Mouse (Mus musculus): ENCODE data around the gene Ccdc85a.
"Not testable (repeated sequence)": the region's sequence is repeated elsewhere in the genome, so short reads cannot be mapped to it uniquely, and the experiment has no call there.

The Ccdc85a gene

DNA sequence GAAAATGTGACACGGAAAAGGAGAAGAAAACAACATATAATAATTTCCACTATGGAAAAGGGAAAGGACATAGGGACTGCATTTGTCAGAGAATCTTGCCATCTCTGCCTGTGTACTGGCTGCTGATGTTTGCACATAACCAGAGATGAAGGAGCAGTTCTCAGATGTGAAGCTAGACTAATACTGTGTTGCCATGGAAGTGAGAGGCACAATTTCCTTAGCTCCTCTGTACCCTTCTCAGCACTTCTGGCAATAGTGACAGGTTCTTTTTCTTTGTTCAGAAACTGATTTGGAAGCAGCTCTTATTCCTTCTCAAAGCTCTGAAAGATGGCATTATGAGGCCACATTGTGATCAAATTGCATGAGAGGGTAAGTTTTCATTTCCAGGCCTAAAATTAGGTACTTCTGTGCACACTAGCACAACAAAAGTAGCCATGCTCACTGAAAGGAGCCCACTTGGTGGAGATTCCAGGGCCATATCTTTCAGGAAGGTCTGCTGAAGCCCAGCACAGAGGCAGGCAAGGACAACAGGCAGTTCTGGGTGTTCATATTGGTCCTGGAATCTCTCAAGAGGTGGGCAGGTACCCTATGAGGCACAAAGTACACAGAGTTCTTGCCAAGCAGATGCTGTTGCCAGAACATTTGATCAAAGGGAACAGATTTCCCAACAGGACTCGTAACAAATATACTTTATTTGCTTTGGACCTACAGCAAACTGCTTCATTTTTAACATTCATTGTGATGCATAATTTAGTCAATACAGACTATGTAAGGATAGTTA is 161.5 kb downstream of the Ccdc85a start:
- in situ Hi-C loops (cut with MboI, MseI), result loop anchor here (10.0 kb wide), 1 partner anchor 638 kb away; no protein-coding TSS in a partner anchor

DNA sequence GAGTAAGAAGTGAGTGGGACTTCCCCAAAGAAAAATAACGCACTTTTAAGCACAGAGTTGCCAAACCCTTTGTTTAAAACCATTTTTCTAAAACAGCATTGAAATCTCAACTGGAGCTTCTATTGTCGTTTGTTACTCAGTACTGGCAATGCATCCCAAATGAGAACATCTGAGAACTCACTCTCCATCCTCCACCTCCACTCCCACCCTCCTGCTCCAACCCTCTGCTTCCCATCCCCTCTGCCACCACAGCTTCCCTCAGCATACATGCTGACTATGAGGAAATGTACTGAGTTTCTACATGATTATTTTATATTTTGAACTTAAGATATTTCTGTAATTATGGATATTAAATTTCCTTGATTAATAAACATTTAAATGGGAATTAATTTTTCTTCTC is 168.3 kb downstream of the Ccdc85a start:
- in situ Hi-C loops (cut with MboI, MseI), result no loop called here

DNA sequence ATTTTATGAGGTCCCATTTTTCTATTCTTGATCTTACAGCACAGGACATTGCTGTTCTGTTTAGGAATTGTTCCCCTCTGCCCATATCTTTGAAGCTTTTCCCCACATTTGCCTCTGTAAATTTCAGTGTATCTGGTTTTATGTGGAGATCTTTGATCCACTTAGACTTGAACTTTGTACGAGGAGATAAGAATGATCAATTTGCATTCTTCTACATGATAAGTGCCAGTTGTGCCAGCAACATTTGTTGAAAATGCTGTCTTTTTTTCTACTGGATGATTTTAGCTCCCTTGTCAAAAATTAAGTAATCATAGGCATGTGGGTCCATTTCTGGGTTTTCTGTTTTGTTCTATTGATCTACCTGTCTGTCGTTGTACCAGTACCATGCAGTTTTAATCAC is 174.2 kb downstream of the Ccdc85a start:
- in situ Hi-C loops (cut with MboI, MseI), result not testable (repeated sequence)

DNA sequence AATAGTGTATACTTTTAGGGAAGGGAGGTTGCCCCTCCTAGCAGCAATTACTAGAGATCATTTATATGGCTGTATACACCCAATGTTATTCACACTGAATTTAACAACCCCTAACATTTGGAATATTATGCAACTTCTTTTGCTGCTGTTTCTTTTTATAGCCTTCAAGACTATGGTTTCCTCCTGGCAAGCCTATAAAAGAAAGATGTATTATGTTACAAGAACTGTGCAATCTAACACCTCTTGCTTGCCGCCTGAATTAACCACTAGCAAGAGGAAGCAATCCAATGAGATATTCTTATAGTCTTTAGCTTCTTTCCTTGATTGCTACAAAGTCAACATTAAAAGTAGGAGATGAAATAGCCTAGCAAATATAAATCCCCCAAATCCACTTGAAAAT is 187.0 kb downstream of the Ccdc85a start:
- in situ Hi-C loops (cut with MboI, MseI), result no loop called here

DNA sequence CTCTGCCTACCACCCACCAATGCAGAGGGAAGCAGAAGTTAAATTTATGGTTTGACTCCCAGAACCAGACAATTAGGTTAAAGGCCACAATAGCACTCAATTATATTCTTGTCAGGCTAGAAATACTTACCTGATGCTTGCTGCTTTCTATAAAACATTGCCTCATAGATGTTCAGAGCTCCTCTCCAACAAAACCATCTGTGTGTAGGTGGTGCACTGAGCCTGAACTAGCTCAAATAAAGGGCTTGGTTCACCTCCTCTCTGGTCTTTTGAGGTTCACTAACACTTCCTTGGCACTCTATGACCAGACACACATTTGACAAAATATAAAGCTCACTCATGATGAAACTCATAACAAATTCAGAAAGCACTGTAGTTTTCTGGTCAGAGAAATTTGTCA is 208.2 kb downstream of the Ccdc85a start:
- in situ Hi-C loops (cut with MboI, MseI), result no loop called here

DNA sequence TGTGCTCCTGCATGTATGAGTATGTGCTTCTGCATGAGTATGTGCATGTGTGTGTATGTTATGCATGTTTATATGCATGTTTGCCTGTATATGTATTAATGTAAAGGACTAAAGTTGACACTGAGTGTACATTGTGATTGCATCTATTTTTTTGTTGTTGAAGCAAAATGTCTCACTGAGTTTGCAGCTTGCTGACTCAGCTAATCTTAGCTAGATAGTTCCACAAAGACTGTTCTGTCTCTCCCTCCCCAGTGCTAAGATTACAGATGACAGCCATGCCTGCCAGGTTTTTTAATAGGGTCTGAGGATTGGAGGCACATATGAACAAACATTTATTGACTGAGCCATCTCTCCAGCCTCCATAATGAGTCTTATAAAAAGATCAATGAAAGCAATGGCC is 209.5 kb downstream of the Ccdc85a start:
- in situ Hi-C loops (cut with MboI, MseI), result no loop called here

DNA sequence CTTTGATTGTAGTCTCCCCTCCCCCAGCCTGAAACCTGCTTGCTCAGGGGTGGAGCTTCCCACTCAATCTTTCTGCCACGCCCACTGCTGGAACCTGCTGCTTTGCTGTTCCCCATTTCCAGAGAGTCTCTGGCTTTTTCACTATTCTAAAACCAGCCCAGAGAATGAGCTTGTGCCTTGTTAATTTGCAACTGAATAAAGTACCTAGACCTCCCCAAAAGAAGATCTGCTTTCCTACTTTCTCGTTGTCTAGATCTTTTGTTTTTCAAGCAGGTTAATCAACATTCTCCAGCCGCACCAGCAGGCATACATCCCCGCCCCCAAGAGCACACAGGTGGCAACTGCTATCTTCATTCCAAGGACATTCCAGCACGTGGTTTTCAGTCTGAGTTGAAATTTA is 212.7 kb downstream of the Ccdc85a start:
- in situ Hi-C loops (cut with MboI, MseI), result not testable (repeated sequence)

DNA sequence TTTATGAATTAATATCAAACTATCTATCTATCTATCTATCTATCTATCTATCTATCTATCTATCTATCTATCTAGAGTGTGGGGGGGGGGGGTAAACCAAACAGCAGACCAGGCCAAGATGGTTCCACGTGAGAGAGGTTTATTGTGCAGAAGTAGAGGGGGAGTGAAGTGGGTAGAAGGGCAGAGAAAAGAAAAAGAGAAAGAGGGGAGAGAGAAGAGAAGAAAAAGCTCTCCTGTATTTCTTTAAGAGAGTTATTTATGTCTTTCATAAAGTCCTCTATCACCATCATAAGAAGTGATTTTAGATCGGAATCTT is 218.2 kb downstream of the Ccdc85a start:
- in situ Hi-C loops (cut with MboI, MseI), result no loop called here

DNA sequence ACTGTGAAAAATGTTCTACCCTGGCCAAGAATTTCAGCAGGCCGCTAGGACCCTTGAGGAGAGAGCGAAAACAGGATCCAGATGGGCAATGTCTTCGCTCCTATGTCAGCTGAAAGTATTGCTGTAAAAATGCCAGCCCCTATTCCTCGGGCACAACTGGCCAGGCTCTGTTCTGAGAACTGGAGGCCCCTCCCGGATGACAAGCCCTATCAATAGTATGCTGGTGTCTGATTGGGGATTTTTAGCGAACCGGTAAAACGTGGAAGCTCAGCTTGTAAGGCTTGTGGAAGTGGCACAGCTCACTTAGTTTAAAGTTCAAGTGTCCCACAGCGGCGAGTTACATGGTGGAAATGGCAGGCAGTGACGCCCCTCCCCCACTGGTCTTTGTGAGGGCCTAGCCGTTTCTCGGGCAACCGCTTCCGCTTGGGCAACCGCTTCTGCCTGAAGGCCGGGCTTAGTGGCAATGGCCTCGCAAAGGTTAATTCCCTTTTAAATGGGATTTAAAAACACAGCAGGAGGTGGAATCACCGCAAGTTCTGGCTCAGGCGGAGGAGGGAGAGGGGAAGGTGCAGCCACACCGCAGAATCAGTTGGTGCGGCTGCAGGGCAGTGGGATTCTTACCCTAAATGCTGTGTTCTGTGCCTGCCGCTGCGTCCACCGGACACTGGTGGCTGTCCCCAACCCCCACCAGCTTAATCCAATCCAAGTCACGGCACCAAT is 218.8 kb downstream of the Ccdc85a start:
- in situ Hi-C loops (cut with MboI, MseI), result no loop called here

DNA sequence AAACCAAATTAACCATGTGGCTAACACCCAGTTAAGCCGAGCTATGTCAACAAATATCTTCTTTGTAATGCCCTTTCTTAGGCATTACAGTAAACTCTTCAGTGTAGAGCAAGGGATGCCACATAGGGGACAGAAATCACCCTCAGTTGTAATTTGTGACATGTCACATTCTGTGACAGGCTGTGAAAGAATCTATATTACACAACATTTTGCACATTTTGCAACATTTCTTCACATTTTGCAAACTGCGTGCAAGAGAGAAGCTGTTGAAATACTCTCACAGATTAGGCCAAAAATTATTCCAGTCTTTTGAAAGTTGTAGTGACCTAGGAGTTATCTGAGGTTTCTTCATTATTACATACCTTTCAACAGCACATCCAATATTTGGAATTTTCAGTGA is 240.7 kb downstream of the Ccdc85a start:
- in situ Hi-C loops (cut with MboI, MseI), result no loop called here

DNA sequence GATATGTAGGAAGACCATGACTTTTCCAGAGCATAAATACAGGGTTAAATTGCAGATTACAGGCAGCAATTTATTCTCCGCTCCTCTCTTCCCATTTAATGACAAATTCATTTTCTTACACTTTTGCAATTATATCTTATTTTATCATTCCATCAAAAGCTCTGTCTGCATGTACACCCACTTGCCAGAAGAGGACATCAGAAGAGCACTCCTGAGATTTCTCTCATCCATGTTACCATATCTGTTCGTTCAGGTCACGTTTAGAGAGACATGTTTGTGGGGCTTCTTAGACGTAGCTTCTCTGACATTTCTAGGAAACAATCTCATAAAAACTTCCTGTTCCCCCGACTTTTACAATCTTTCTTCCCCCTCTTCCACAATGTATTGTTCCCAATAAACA is 242.2 kb downstream of the Ccdc85a start:
- in situ Hi-C loops (cut with MboI, MseI), result no loop called here

DNA sequence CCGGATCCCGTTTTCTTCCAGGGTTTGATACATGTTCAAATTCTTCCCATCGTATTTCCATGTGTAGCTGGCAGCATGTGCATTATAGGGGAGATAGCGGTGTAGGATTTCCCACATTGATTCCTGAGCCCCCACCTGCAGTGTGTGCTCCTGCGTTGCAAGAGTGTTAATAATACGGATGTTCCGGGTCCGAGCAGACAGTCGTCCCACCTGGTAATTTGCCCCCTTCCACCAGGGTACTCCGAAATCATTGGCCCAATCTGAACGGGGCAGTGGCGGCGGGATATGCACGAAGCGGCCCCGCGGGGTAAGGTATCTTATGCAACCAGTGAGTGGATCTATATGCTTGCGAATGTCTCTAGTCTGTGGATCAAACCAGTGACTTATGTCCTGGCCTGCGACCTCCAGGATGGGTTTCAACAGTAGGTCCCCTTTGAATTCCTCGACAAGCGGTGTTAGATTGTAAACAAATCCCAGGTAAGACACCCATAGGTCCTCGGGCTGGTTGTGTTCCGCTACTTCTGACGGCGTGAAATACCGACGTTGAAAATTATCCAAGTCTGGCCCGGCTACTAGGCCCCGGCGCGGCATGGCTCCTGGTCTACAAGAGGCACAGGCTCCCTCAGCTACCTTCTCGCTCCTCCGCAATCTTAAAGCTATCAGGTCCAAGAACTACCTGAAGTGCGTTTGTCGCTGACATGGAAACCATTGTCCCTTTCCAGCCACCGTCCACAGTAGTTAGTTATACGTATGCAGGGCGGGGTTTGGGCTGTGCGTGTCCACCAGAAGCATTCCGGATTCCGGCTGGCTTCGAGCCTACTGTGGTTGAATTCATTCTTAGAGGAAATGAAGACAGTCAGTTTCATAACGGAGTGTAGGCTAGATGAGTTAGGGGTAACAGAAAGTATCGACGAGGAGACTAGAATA is 244.6 kb downstream of the Ccdc85a start, which contains the start of gene Gm6685:
TSS of gene Gm6685 (minus strand) at position 644 of the 927 bp plus-strand sequence.
- in situ Hi-C loops (cut with MboI, MseI), result not testable (repeated sequence)

Data from T-helper 1 cell (primary cell).